Mouse (Mus musculus) forebrain, embryonic 13.5 days (tissue): ENCODE results near the gene Slc43a2. TPM values are rescaled to one million over a fixed set of nuclear protein-coding genes. Genes with fewer than 3 reads are reported as not detected.
A peak's percentile ranks its signal among the peaks of the same experiment; 100 is the strongest.
"Not testable (repeated sequence)": the region's sequence is repeated elsewhere in the genome, so short reads cannot be mapped to it uniquely, and the experiment has no call there.

Experiments used
- ATAC-seq: fragments of 200-750 bp; cut with Nextera tagmentation; 2 replicates; pipeline ENCODE4 v1.8.0; 2017
- H3K27ac ChIP-seq: fragments of 300-500 bp; sonication (generic); 2 replicates; pipeline ENCODE4 v1.5.1; 2015; ENCODE audit warnings: inconsistent platforms, mild to moderate bottlenecking, moderate library complexity
- H3K27me3 ChIP-seq: fragments of 300-500 bp; sonication (generic); 2 replicates; pipeline ENCODE4 v1.6.1; 2015; ENCODE audit warnings: mild to moderate bottlenecking, inconsistent platforms
- H3K36me3 ChIP-seq: fragments of 300-500 bp; sonication (generic); 2 replicates; pipeline ENCODE4 v1.6.1; 2015; ENCODE audit warnings: mild to moderate bottlenecking, inconsistent platforms; ENCODE audit not compliant: poor library complexity, severe bottlenecking
- H3K4me1 ChIP-seq: fragments of 300-500 bp; sonication (generic); 2 replicates; pipeline ENCODE4 v1.6.1; 2015; ENCODE audit warnings: inconsistent platforms
- H3K4me2 ChIP-seq: fragments of 300-500 bp; sonication (generic); 2 replicates; pipeline ENCODE4 v1.6.1; 2015; ENCODE audit warnings: inconsistent platforms, mild to moderate bottlenecking, moderate library complexity
- H3K4me3 ChIP-seq: fragments of 300-500 bp; sonication (generic); 2 replicates; pipeline ENCODE4 v1.5.1; 2015; ENCODE audit warnings: mild to moderate bottlenecking, inconsistent platforms
- H3K9ac ChIP-seq: fragments of 300-500 bp; sonication (generic); 2 replicates; pipeline ENCODE4 v1.6.1; 2015; ENCODE audit warnings: mild to moderate bottlenecking, inconsistent platforms
- H3K9me3 ChIP-seq: fragments of 300-500 bp; sonication (generic); replicated peaks from 2 replicates; pipeline ENCODE4 v1.6.1; 2016; ENCODE audit warnings: inconsistent platforms
- WGBS: fragments of 180-500 bp; shearing (Covaris S2); methylation state at CpG from one replicate; pipeline ENCODE4 v1.1.7; 2015; 5-methylcytosine and 5-hydroxymethylcytosine counted together
- polyA plus RNA-seq: library from polyadenylated mRNA; unstranded; fragments of >200 nt; fragmentation: Nextera tagmentation; extraction: Ambion mirVana; gene quantifications from 2 replicates; pipeline ENCODE4 v1.2.1, GENCODE M21; 2015

Gene Slc43a2
- polyA plus RNA-seq, 1 experiment from 2014 or later: 11.3 TPM

- Histone ChIP-seq H3K9ac (no peak overlapping the region), H3K27me3 (0 out of 2 replicates have a peak, but pooled peaks cover 5% of the 10 kb centered on the region), H3K4me3 (no peak overlapping the region), H3K36me3 (no peaks in the 10 kb centered on the region), H3K4me1 (peaks cover 25% of the 10 kb centered on the region), H3K4me2 (no peak overlapping the region), H3K27ac (no peak overlapping the region), H3K9me3 (no peaks in the 10 kb centered on the region)
- no peak for ATAC-seq
- 77% methylated on average over 5 of the region's 5 CpGs for WGBS
Measured at GRCm38 (mm10) chr11:75585978-75586377, 54.5 kb downstream of the Slc43a2 start.

- H3K9ac ChIP-seq: peak overlapping the region; percentile 89
- ATAC-seq: no peak
- WGBS: 86% methylated on average over 5 of the region's 5 CpGs
Measured at GRCm38 (mm10) chr11:75586963-75587362, 55.5 kb downstream of the Slc43a2 start.

GRCm38 (mm10) chr11:75587493-75588284 lies 56.2 kb downstream of the Slc43a2 start, which contains the start of gene Pitpna:
Pitpna (plus strand) TSS chr11:75588097.
- Histone ChIP-seq H3K4me2 (peak within 1 kb of the TSS; percentile 95), H3K9ac (peak within 1 kb of the TSS; percentile 89), H3K36me3 (peaks cover 6% of the 10 kb centered on the region), H3K27me3 (0 out of 2 replicates have a peak, but pooled peaks cover 5% of the 10 kb centered on the region), H3K9me3 (no peaks in the 10 kb centered on the region), H3K27ac (peak within 1 kb of the TSS; percentile 76), H3K4me3 (peak within 1 kb of the TSS; percentile 75), H3K4me1 (peaks cover 25% of the 10 kb centered on the region)
- ATAC-seq: peak; percentile 96
- WGBS: 6% methylated on average over 49 of the region's 49 CpGs

More at GRCm38 (mm10) chr11:75586963-75587362, 55.5 kb downstream of the Slc43a2 start:
- Histone ChIP-seq H3K27ac (0 out of 2 replicates have a peak overlapping the region, but pooled peaks have one; percentile 19), H3K4me1 (peaks cover 25% of the 10 kb centered on the region), H3K9me3 (no peaks in the 10 kb centered on the region), H3K4me2 (no peak overlapping the region), H3K27me3 (0 out of 2 replicates have a peak, but pooled peaks cover 5% of the 10 kb centered on the region), H3K36me3 (no peaks in the 10 kb centered on the region), H3K4me3 (no peak overlapping the region)

- ATAC-seq: peak; percentile 89
- peaks cover 13% of the 10 kb centered on the region for H3K36me3 ChIP-seq
- peaks cover 25% of the 10 kb centered on the region for H3K4me1 ChIP-seq
- no peaks in the 10 kb centered on the region for H3K9me3 ChIP-seq
- H3K9ac ChIP-seq: peak overlapping the region; percentile 89
- H3K4me3 ChIP-seq: peak overlapping the region; percentile 75
- peak overlapping the region; percentile 76 for H3K27ac ChIP-seq
- H3K27me3 ChIP-seq: 0 out of 2 replicates have a peak, but pooled peaks cover 5% of the 10 kb centered on the region
- 1% methylated on average over 37 of the region's 37 CpGs for WGBS
- peak overlapping the region; percentile 95 for H3K4me2 ChIP-seq
Measured at GRCm38 (mm10) chr11:75588285-75588941, 56.9 kb downstream of the Slc43a2 start.

- Histone ChIP-seq H3K9ac (no peak overlapping the region), H3K4me3 (no peak overlapping the region), H3K4me2 (no peak overlapping the region), H3K36me3 (peaks cover 52% of the 10 kb centered on the region), H3K9me3 (no peaks in the 10 kb centered on the region), H3K27me3 (no peaks in the 10 kb centered on the region), H3K27ac (no peak overlapping the region), H3K4me1 (peaks cover 20% of the 10 kb centered on the region)
- ATAC-seq: no peak
- WGBS: 92% methylated on average over 5 of the region's 5 CpGs
Measured at GRCm38 (mm10) chr11:75592612-75593011, 61.1 kb downstream of the Slc43a2 start.

GRCm38 (mm10) chr11:75594431-75594830 lies 62.9 kb downstream of the Slc43a2 start:
- peaks cover 67% of the 10 kb centered on the region for H3K36me3 ChIP-seq

GRCm38 (mm10) chr11:75595404-75595803 lies 63.9 kb downstream of the Slc43a2 start:
- Histone ChIP-seq H3K9ac (no peak overlapping the region), H3K4me2 (no peak overlapping the region), H3K9me3 (no peaks in the 10 kb centered on the region), H3K36me3 (peaks cover 74% of the 10 kb centered on the region), H3K27me3 (no peaks in the 10 kb centered on the region), H3K4me3 (no peak overlapping the region), H3K4me1 (0 out of 2 replicates have a peak, but pooled peaks cover under 1% of the 10 kb centered on the region), H3K27ac (no peak overlapping the region)
- WGBS: 61% methylated on average over 2 of the region's 2 CpGs
- no peak for ATAC-seq

More at GRCm38 (mm10) chr11:75594431-75594830, 62.9 kb downstream of the Slc43a2 start:
- no peak overlapping the region for H3K9ac ChIP-seq
- peaks cover 9% of the 10 kb centered on the region for H3K4me1 ChIP-seq
- H3K27ac ChIP-seq: no peak overlapping the region
- no peak overlapping the region for H3K4me2 ChIP-seq
- 90% methylated on average over 9 of the region's 9 CpGs for WGBS
- H3K27me3 ChIP-seq: no peaks in the 10 kb centered on the region
- H3K9me3 ChIP-seq: no peaks in the 10 kb centered on the region
- no peak overlapping the region for H3K4me3 ChIP-seq
- ATAC-seq: no peak

GRCm38 (mm10) chr11:75595816-75596215 lies 64.3 kb downstream of the Slc43a2 start:
- 69% methylated on average over 7 of the region's 7 CpGs for WGBS
- H3K4me1 ChIP-seq: no peaks in the 10 kb centered on the region
- no peak for ATAC-seq
- no peak overlapping the region for H3K4me3 ChIP-seq
- H3K9me3 ChIP-seq: no peaks in the 10 kb centered on the region
- no peak overlapping the region for H3K4me2 ChIP-seq
- H3K9ac ChIP-seq: no peak overlapping the region
- peaks cover 78% of the 10 kb centered on the region for H3K36me3 ChIP-seq
- no peak overlapping the region for H3K27ac ChIP-seq
- no peaks in the 10 kb centered on the region for H3K27me3 ChIP-seq

GRCm38 (mm10) chr11:75596726-75597255 lies 65.3 kb downstream of the Slc43a2 start:
- ATAC-seq: no peak
- Histone ChIP-seq H3K27me3 (no peaks in the 10 kb centered on the region), H3K4me3 (no peak overlapping the region), H3K9ac (no peak overlapping the region), H3K9me3 (no peaks in the 10 kb centered on the region), H3K4me2 (no peak overlapping the region), H3K36me3 (peaks cover 87% of the 10 kb centered on the region), H3K27ac (no peak overlapping the region), H3K4me1 (no peaks in the 10 kb centered on the region)
- 95% methylated on average over 3 of the region's 3 CpGs for WGBS

GRCm38 (mm10) chr11:75598004-75598403 lies 66.5 kb downstream of the Slc43a2 start:
- no peaks in the 10 kb centered on the region for H3K9me3 ChIP-seq
- ATAC-seq: no peak
- 92% methylated on average over 6 of the region's 6 CpGs for whole genome bisulfite sequencing
- no peak overlapping the region for H3K4me3 ChIP-seq
- no peak overlapping the region for H3K4me2 ChIP-seq
- no peak overlapping the region for H3K9ac ChIP-seq
- no peaks in the 10 kb centered on the region for H3K4me1 ChIP-seq
- peaks cover 91% of the 10 kb centered on the region for H3K36me3 ChIP-seq
- H3K27ac ChIP-seq: no peak overlapping the region
- H3K27me3 ChIP-seq: no peaks in the 10 kb centered on the region

GRCm38 (mm10) chr11:75599802-75600201 lies 68.3 kb downstream of the Slc43a2 start:
- H3K9me3 ChIP-seq, H3K4me2 ChIP-seq, H3K4me1 ChIP-seq, H3K27ac ChIP-seq, H3K27me3 ChIP-seq, H3K4me3 ChIP-seq, H3K9ac ChIP-seq, ATAC-seq: not testable (repeated sequence)
- H3K36me3 ChIP-seq: peaks cover 84% of the 10 kb centered on the region
- 93% methylated on average over 17 of the region's 17 CpGs for WGBS

- Histone ChIP-seq H3K9ac (no peak overlapping the region), H3K27me3 (no peaks in the 10 kb centered on the region), H3K9me3 (no peaks in the 10 kb centered on the region), H3K4me2 (no peak overlapping the region), H3K36me3 (peaks cover 77% of the 10 kb centered on the region), H3K4me3 (no peak overlapping the region), H3K27ac (no peak overlapping the region), H3K4me1 (no peaks in the 10 kb centered on the region)
- 91% methylated on average over 5 of the region's 5 CpGs for WGBS
- ATAC-seq: no peak
Measured at GRCm38 (mm10) chr11:75604826-75605225, 73.3 kb downstream of the Slc43a2 start.
